ENCODE assay signal across 8 mouse cellular contexts in genomic region chr9:64926201-64926991, GRCm38 (mm10). TPM values are rescaled to one million over a fixed set of nuclear protein-coding genes. Genes with fewer than 3 reads are reported as not detected.
DNase-seq lines count a peak whose midpoint lies in the region; ATAC-seq lines count a peak whose summit lies in the region.
"Had no signal": no experiment of that assay in that cellular context is flagged by ENCODE, and none has a peak within 500 bp of the region (broad histone marks: within the 10 kb centered on the region; RNA-seq: fewer than 3 reads in every experiment).

No protein-coding gene starts in this region.

- no peak overlapping the region for H3K4me3 ChIP-seq in heart, embryonic 12.5 days
- no peak overlapping the region for H3K4me3 ChIP-seq in kidney, embryonic 14.5 days (ENCODE audit: low read length)
- H3K4me3 ChIP-seq: neural tube, embryonic 12.5 days had no signal

- H3K9me3 ChIP-seq in heart, embryonic 12.5 days (replicated peaks), result no peaks in the 10 kb centered on the region
- H3K9me3 ChIP-seq in kidney, embryonic 14.5 days (ENCODE audit: control insufficient read depth, low read length), result no peaks in the 10 kb centered on the region
- H3K9me3 ChIP-seq: neural tube, embryonic 12.5 days had no signal

- 62% methylated on average over 8 of the region's 8 CpGs for WGBS in heart, embryonic 12.5 days
- 76% methylated on average over 8 of the region's 8 CpGs for WGBS in kidney, embryonic 14.5 days

- peak overlapping the region; percentile 64 for H3K27ac ChIP-seq in heart, embryonic 12.5 days (ENCODE audit: poor library complexity, severe bottlenecking)
- H3K27ac ChIP-seq in kidney, embryonic 14.5 days (ENCODE audit: low read depth, low read length), result no peak overlapping the region
- H3K27ac ChIP-seq: neural tube, embryonic 12.5 days had no signal

- H3K4me2 ChIP-seq in heart, embryonic 12.5 days, result no peak overlapping the region
- H3K4me2 ChIP-seq in kidney, embryonic 14.5 days (replicated peaks; ENCODE audit: low read depth, low read length), result no peak overlapping the region
- H3K4me2 ChIP-seq: neural tube, embryonic 12.5 days had no signal

- no peak overlapping the region for H3K9ac ChIP-seq in heart, embryonic 12.5 days
- H3K9ac ChIP-seq in kidney, embryonic 14.5 days (ENCODE audit: low read depth, low read length), result no peak overlapping the region
- H3K9ac ChIP-seq: neural tube, embryonic 12.5 days had no signal

- no peaks in the 10 kb centered on the region for H3K27me3 ChIP-seq in heart, embryonic 12.5 days (replicated peaks)
- H3K27me3 ChIP-seq in kidney, embryonic 14.5 days (ENCODE audit: control insufficient read depth, insufficient read depth, low read length), result no peaks in the 10 kb centered on the region
- H3K27me3 ChIP-seq: neural tube, embryonic 12.5 days had no signal

- peaks cover 24% of the 10 kb centered on the region for H3K4me1 ChIP-seq in heart, embryonic 12.5 days (replicated peaks)
- H3K4me1 ChIP-seq in kidney, embryonic 14.5 days (ENCODE audit: control insufficient read depth, insufficient read depth, low read length), result 0 out of 2 replicates have a peak, but pooled peaks cover 5% of the 10 kb centered on the region
- H3K4me1 ChIP-seq: neural tube, embryonic 12.5 days had no signal

- H3K36me3 ChIP-seq in heart, embryonic 12.5 days, result no peaks in the 10 kb centered on the region; the same call in 1 of the 2 replicates
- H3K36me3 ChIP-seq in kidney, embryonic 14.5 days (ENCODE audit: control insufficient read depth, insufficient read depth, low read length), result no peaks in the 10 kb centered on the region
- H3K36me3 ChIP-seq: neural tube, embryonic 12.5 days had no signal

- DNase-seq in ovary, postnatal 36 days (ENCODE audit: low spot score), result peak; percentile 23
- DNase-seq in ovary, postnatal 10 days (ENCODE audit: low spot score), result no peak
- DNase-seq in cerebellum, adult 9-10 months, result peak; percentile 78
- peak; percentile 57 to 87 for DNase-seq in left cerebral cortex, adult 8-10 months (ENCODE audit: low spot score in 2 of 2)
- DNase-seq in right cerebral cortex, postnatal 25 days, result peak; percentile 77

- peak; percentile 77 for ATAC-seq in heart, embryonic 12.5 days (ENCODE audit: insufficient number of reproducible peaks, low FRiP score)
- no peak for ATAC-seq in kidney, embryonic 14.5 days (ENCODE audit: low FRiP score, low TSS enrichment)

RNA-seq across cellular contexts. Expression of gene Slc24a1, which starts 25.0 kb away (rescaled TPM):
- 0.05 TPM in 2 replicates for polyA plus RNA-seq in heart, embryonic 12.5 days (2016; fragmentation: Nextera tagmentation; extraction: Ambion mirVana)
- under 1 TPM; 0.23 to 0.58 (median 0.28) TPM for total RNA-seq in left cerebral cortex, adult 8-10 months (2022)
- polyA plus RNA-seq in kidney, embryonic 14.5 days (2014; fragmentation: Nextera tagmentation; extraction: Ambion mirVana), result not detected in 2 replicates
- polyA plus RNA-seq: neural tube, embryonic 12.5 days had no signal

RNA-seq across cellular contexts. Expression of gene Ints14, which starts 34.3 kb away (rescaled TPM):
- polyA plus RNA-seq in heart, embryonic 12.5 days (2016; fragmentation: Nextera tagmentation; extraction: Ambion mirVana), result 45.2 and 48.6 TPM in 2 replicates
- 10 to 100 TPM; 17.7 to 20.8 (median 18.8) TPM for total RNA-seq in left cerebral cortex, adult 8-10 months (2022)
- 41.4 and 71.6 TPM in 2 replicates for polyA plus RNA-seq in kidney, embryonic 14.5 days (2014; fragmentation: Nextera tagmentation; extraction: Ambion mirVana)
